Mouse (Mus musculus): Measurements from ENCODE around the gene Tmprss11g.

DNA sequence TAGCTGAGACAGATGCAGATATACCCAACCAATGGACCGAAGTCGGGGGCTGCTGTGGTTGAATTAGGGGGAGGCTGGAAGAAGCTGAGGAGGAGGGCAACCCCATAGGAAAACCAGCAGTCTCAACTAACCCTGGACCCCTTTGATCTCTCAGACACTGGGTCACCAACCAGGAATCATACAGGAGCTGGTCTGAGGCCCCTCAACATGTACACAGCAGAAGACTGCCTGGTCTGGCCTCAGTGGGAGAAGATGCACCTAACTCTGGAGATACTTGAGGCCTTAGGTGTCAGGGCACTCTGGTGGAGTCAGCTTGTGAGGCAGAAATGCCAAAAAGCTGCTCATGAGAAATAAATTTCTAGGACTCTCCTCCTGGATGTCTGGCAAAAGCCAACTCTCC is 28.3 kb upstream of the Tmprss11g start:
- TF ChIP-seq ZC3H11A (IDR thresholded peaks at IDR 0.05; ENCODE audit: low read depth, low read length): no peak
- no peak for TF ChIP-seq CTCF (conservative IDR thresholded peaks at IDR 0.05 in 1 of 2, IDR thresholded peaks at IDR 0.05 in 1 of 2; ENCODE audit: low read depth in 2 of 2, low read length in 2 of 2)
- no peak for TF ChIP-seq KAT2A (IDR thresholded peaks at IDR 0.05; ENCODE audit: insufficient replicate concordance, low read length)
- TF ChIP-seq ZNF384 (IDR thresholded peaks at IDR 0.05; ENCODE audit: low read depth, low read length): no peak
- no peak for TF ChIP-seq POLR2A (IDR thresholded peaks at IDR 0.05; ENCODE audit: low read depth, low read length)
- no peak for TF ChIP-seq POLR2AphosphoS2 (IDR thresholded peaks at IDR 0.05; ENCODE audit: low read depth, low read length)
- no peak for TF ChIP-seq SIN3A (IDR thresholded peaks at IDR 0.05; ENCODE audit: low read length)
- no peak for TF ChIP-seq USF1 (IDR thresholded peaks at IDR 0.05; ENCODE audit: low read depth, low read length)
